Mouse (Mus musculus) midbrain, embryonic 16.5 days (tissue): ENCODE results near the gene Mtcl1. TPM values are rescaled to one million over a fixed set of nuclear protein-coding genes. Genes with fewer than 3 reads are reported as not detected.

Source experiments
- ATAC-seq: fragments of 200-750 bp; cut with Nextera tagmentation; 2 replicates; pipeline ENCODE4 v1.8.0; 2017; ENCODE audit warnings: moderate TSS enrichment
- H3K27ac ChIP-seq: fragments of 300-500 bp; sonication (generic); 2 replicates; pipeline ENCODE4 v1.5.1; 2014; ENCODE audit warnings: mild to moderate bottlenecking, low read length, mixed read lengths
- H3K27me3 ChIP-seq: fragments of 300-500 bp; sonication (generic); 2 replicates; pipeline ENCODE4 v1.6.1; 2014; ENCODE audit warnings: low read depth, low read length, mixed read lengths; ENCODE audit not compliant: control insufficient read depth, insufficient read depth
- H3K36me3 ChIP-seq: fragments of 300-500 bp; sonication (generic); 2 replicates; pipeline ENCODE4 v1.6.1; 2014; ENCODE audit warnings: mild to moderate bottlenecking, low read length, moderate library complexity, mixed read lengths; ENCODE audit not compliant: control insufficient read depth, insufficient read depth
- H3K4me1 ChIP-seq: fragments of 300-500 bp; sonication (generic); 2 replicates; pipeline ENCODE4 v1.6.1; 2014; ENCODE audit warnings: mild to moderate bottlenecking, low read length, mixed read lengths; ENCODE audit not compliant: control insufficient read depth, insufficient read depth
- H3K4me2 ChIP-seq: fragments of 300-500 bp; sonication (generic); 2 replicates; pipeline ENCODE4 v1.6.1; 2014; ENCODE audit warnings: mild to moderate bottlenecking, low read length, mixed read lengths
- H3K4me3 ChIP-seq: fragments of 300-500 bp; sonication (generic); 2 replicates; pipeline ENCODE4 v1.5.1; 2014; ENCODE audit warnings: low read depth, mild to moderate bottlenecking, low read length, moderate library complexity, mixed read lengths
- H3K9ac ChIP-seq: fragments of 300-500 bp; sonication (generic); 2 replicates; pipeline ENCODE4 v1.6.1; 2014; ENCODE audit warnings: low read depth, low read length, mixed read lengths
- H3K9me3 ChIP-seq: fragments of 300-500 bp; sonication (generic); replicated peaks from 2 replicates; pipeline ENCODE4 v1.6.1; 2014; ENCODE audit warnings: mild to moderate bottlenecking, low read length, mixed read lengths; ENCODE audit not compliant: control insufficient read depth, poor library complexity, severe bottlenecking
- WGBS: fragments of 180-500 bp; shearing (Covaris S2); extraction: QIAGEN DNeasy Blood & Tissue Kit; methylation state at CpG from one replicate; pipeline ENCODE4 v1.1.7; 2014; 5-methylcytosine and 5-hydroxymethylcytosine counted together
- polyA plus RNA-seq: library from polyadenylated mRNA; unstranded; fragments of >200 nt; fragmentation: Nextera tagmentation; extraction: Ambion mirVana; gene quantifications from 2 replicates; pipeline ENCODE4 v1.2.1, GENCODE M21; 2015

Mtcl1 gene
- polyA plus RNA-seq, 1 experiment from 2014 or later, result 29.4 TPM

DNA sequence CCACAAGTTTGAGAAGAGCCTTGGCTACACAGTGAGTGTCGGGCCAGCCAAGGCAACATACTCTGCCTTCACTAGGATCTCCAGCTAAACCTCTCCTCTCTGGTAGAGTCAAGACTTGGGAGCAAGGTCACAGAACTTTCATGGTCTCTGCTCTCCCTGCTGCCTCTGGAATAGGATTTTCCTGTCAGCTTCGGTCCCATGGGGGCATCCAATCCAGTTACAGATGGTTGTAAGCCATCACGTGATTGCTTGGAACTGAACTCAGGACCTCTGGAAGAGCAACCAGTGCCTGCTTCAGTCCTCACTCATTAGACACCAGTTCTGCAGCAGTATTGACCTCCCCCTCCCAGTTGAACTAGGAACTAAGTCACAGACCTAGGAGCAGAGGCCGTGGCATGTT lies 156.0 kb downstream of the Mtcl1 start:
- Histone ChIP-seq H3K4me3 (no peak overlapping the region), H3K4me2 (no peak overlapping the region), H3K36me3 (no peaks in the 10 kb centered on the region), H3K27me3 (no peaks in the 10 kb centered on the region), H3K4me1 (no peaks in the 10 kb centered on the region), H3K27ac (no peak overlapping the region), H3K9ac (no peak overlapping the region), H3K9me3 (0 out of 2 replicates have a peak, but pooled peaks cover 4% of the 10 kb centered on the region)
- ATAC-seq, result no peak
- 94% methylated on average over 4 of the region's 4 CpGs for WGBS

DNA sequence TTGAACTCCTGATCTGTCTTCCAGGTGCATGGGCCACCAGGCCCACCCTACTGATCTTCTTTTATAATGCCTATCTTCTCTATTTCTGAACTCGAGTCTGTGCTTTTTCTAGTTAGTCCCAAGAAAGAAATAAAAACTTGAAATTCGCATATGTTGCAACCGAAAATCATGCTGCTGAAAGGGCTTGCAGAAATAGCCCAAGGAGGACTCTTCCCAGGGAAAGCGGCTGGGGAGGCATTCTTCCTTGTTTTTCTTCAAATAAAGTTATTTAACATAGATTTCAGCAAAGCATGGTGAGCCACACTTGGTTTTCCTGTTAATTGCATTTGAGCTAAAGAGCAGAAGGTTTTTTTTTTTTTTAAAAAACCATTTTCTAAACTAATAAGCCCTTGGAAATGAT lies 159.7 kb downstream of the Mtcl1 start:
- H3K27ac ChIP-seq, result no peak overlapping the region
- H3K4me3 ChIP-seq, result no peak overlapping the region
- no peaks in the 10 kb centered on the region for H3K4me1 ChIP-seq
- no peak for ATAC-seq
- H3K9ac ChIP-seq, result no peak overlapping the region
- no peaks in the 10 kb centered on the region for H3K27me3 ChIP-seq
- 89% methylated on average over 4 of the region's 4 CpGs for WGBS
- H3K9me3 ChIP-seq, result 0 out of 2 replicates have a peak, but pooled peaks cover 4% of the 10 kb centered on the region
- H3K4me2 ChIP-seq, result no peak overlapping the region
- no peaks in the 10 kb centered on the region for H3K36me3 ChIP-seq

Other genes with a start within 250 kb of the Mtcl1 start
- 76.7 and 80.1 TPM in 2 replicates for gene Rab12, start 70.0 kb upstream of the Mtcl1 start, polyA plus RNA-seq
- gene Themis3, start 144.9 kb upstream of the Mtcl1 start, polyA plus RNA-seq, result not detected in 2 replicates